Mouse (Mus musculus) megakaryocyte-erythroid progenitor cell, adult 5 weeks (primary cell): ENCODE data around the gene Gm29106. TPM values are rescaled to one million over a fixed set of nuclear protein-coding genes. Genes with fewer than 3 reads are reported as not detected.

Source experiments
- polyA plus RNA-seq: library from polyadenylated mRNA; stranded (reverse); fragments of >175 nt; gene quantifications from 2 replicates; pipeline ENCODE4 v1.2.3, GENCODE M21; 2012

Gm29106 gene
- not detected in 2 replicates for polyA plus RNA-seq

GRCm38 (mm10) chr1:118176242-118176641 lies at the start of gene Gm29106:
Gm29106 (plus strand) TSS chr1:118176542.

Other genes with a start within 250 kb of the Gm29106 start
- not detected in 2 replicates for gene Gm28168, start 248.5 kb upstream of the Gm29106 start, polyA plus RNA-seq
- not detected in 2 replicates for gene Gm7145, start 210.6 kb upstream of the Gm29106 start, polyA plus RNA-seq
- 10.5 and 12.7 TPM in 2 replicates for gene Tsn, start 135.2 kb downstream of the Gm29106 start, polyA plus RNA-seq
- 9.9 and 10.2 TPM in 2 replicates for gene Nifk, start 145.3 kb downstream of the Gm29106 start, polyA plus RNA-seq
- gene Clasp1, start 212.5 kb downstream of the Gm29106 start, polyA plus RNA-seq: 31.6 and 31.8 TPM in 2 replicates